8 mouse cellular contexts compared by ENCODE assay signal in the genomic region with DNA sequence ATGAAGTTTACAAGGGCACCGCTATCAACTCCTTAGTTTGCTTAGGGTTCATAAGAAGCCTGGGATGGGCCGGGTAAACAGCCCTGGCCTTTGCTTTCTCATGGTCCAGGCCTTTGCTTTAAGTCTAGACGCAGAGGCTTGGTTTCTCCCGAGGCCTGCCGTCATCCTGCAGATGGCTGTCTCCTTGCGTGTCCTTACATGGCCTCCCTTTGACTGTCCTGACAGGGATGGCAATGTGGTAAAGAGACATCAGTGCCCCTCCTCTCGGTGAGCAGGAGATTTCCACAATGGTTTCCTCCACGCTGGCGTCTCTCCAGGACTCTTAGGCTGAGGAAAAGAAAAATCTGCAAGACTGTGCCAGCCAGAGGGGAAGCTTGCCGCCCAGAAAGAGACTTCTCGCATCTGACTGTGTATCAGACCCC. TPM values are rescaled to one million over a fixed set of nuclear protein-coding genes. Genes with fewer than 3 reads are reported as not detected.
A peak's percentile ranks its signal among the peaks of the same experiment; 100 is the strongest.
DNase-seq lines count a peak whose midpoint lies in the region; ATAC-seq lines count a peak whose summit lies in the region.

No protein-coding gene starts in this region.

- H3K27me3 ChIP-seq in kidney, embryonic 14.5 days (ENCODE audit: control insufficient read depth, insufficient read depth, low read length), result no peaks in the 10 kb centered on the region
- no peaks in the 10 kb centered on the region for H3K27me3 ChIP-seq in forebrain, embryonic 12.5 days
- no peaks in the 10 kb centered on the region for H3K27me3 ChIP-seq in hindbrain, embryonic 14.5 days (ENCODE audit: control insufficient read depth, insufficient read depth, low read length)
- no peaks in the 10 kb centered on the region for H3K27me3 ChIP-seq in limb, embryonic 11.5 days (ENCODE audit: control insufficient read depth, insufficient read depth, low read length)
- no peaks in the 10 kb centered on the region for H3K27me3 ChIP-seq in neural tube, embryonic 15.5 days (replicated peaks)

- WGBS in kidney, embryonic 14.5 days, result 30% methylated on average over 11 of the region's 11 CpGs
- WGBS in forebrain, embryonic 12.5 days, result 41% methylated on average over 11 of the region's 11 CpGs
- WGBS in hindbrain, embryonic 14.5 days, result 28% methylated on average over 11 of the region's 11 CpGs
- WGBS in limb, embryonic 11.5 days, result 50% methylated on average over 11 of the region's 11 CpGs
- 20% methylated on average over 11 of the region's 11 CpGs for WGBS in neural tube, embryonic 15.5 days

- H3K4me3 ChIP-seq in kidney, embryonic 14.5 days (ENCODE audit: low read length), result no peak overlapping the region
- H3K4me3 ChIP-seq in forebrain, embryonic 12.5 days (replicated peaks), result no peak overlapping the region
- H3K4me3 ChIP-seq in hindbrain, embryonic 14.5 days (replicated peaks; ENCODE audit: low read length), result no peak overlapping the region
- H3K4me3 ChIP-seq in limb, embryonic 11.5 days (ENCODE audit: low read depth, low read length), result no peak overlapping the region
- no peak overlapping the region for H3K4me3 ChIP-seq in neural tube, embryonic 15.5 days (replicated peaks)

- ATAC-seq in kidney, embryonic 14.5 days (ENCODE audit: low FRiP score, low TSS enrichment), result no peak
- no peak for ATAC-seq in forebrain, embryonic 12.5 days (ENCODE audit: low FRiP score)
- ATAC-seq in hindbrain, embryonic 14.5 days (ENCODE audit: low FRiP score), result peak; percentile 34
- no peak for ATAC-seq in limb, embryonic 11.5 days (ENCODE audit: insufficient number of reproducible peaks, low FRiP score, low TSS enrichment, low read depth)
- ATAC-seq in neural tube, embryonic 15.5 days (ENCODE audit: low FRiP score), result no peak
- ATAC-seq in erythroblast, adult 5-6 weeks (replicated peaks; ENCODE audit: low FRiP score, poor library complexity, severe bottlenecking), result no peak
- no peak for ATAC-seq in megakaryocyte, adult 5-6 weeks (ENCODE audit: poor library complexity, severe bottlenecking)

- no peaks in the 10 kb centered on the region for H3K9me3 ChIP-seq in kidney, embryonic 14.5 days (ENCODE audit: control insufficient read depth, low read length)
- no peaks in the 10 kb centered on the region for H3K9me3 ChIP-seq in forebrain, embryonic 12.5 days
- no peaks in the 10 kb centered on the region for H3K9me3 ChIP-seq in hindbrain, embryonic 14.5 days (ENCODE audit: control insufficient read depth, low read length)
- H3K9me3 ChIP-seq in limb, embryonic 11.5 days (ENCODE audit: control insufficient read depth, low read length), result no peaks in the 10 kb centered on the region
- H3K9me3 ChIP-seq in neural tube, embryonic 15.5 days (replicated peaks), result no peaks in the 10 kb centered on the region

- peak overlapping the region; percentile 24 for H3K4me2 ChIP-seq in kidney, embryonic 14.5 days (replicated peaks; ENCODE audit: low read depth, low read length)
- peak overlapping the region; percentile 27 for H3K4me2 ChIP-seq in forebrain, embryonic 12.5 days
- H3K4me2 ChIP-seq in hindbrain, embryonic 14.5 days (replicated peaks), result peak overlapping the region; percentile 3; the same call in 1 of the 2 replicates
- H3K4me2 ChIP-seq in limb, embryonic 11.5 days (ENCODE audit: low read depth, severe bottlenecking), result no peak overlapping the region
- 0 out of 2 replicates have a peak overlapping the region, but pooled peaks have one; percentile 5 for H3K4me2 ChIP-seq in neural tube, embryonic 15.5 days

- no peaks in the 10 kb centered on the region; the same call in 1 of the 2 replicates for H3K36me3 ChIP-seq in kidney, embryonic 14.5 days (ENCODE audit: control insufficient read depth, insufficient read depth, low read length)
- H3K36me3 ChIP-seq in forebrain, embryonic 12.5 days (replicated peaks), result no peaks in the 10 kb centered on the region; the same call in 1 of the 2 replicates
- H3K36me3 ChIP-seq in hindbrain, embryonic 14.5 days (replicated peaks; ENCODE audit: control insufficient read depth, insufficient read depth), result no peaks in the 10 kb centered on the region
- no peaks in the 10 kb centered on the region; the same call in 1 of the 2 replicates for H3K36me3 ChIP-seq in limb, embryonic 11.5 days (ENCODE audit: control insufficient read depth, insufficient read depth, low read length)
- H3K36me3 ChIP-seq in neural tube, embryonic 15.5 days, result no peaks in the 10 kb centered on the region

- H3K27ac ChIP-seq in kidney, embryonic 14.5 days (ENCODE audit: low read depth, low read length), result peak overlapping the region; percentile 76
- peak overlapping the region; percentile 81 for H3K27ac ChIP-seq in forebrain, embryonic 12.5 days
- H3K27ac ChIP-seq in hindbrain, embryonic 14.5 days, result peak overlapping the region; percentile 68
- H3K27ac ChIP-seq in limb, embryonic 11.5 days (replicated peaks; ENCODE audit: low read depth, low read length), result peak overlapping the region; percentile 64
- H3K27ac ChIP-seq in neural tube, embryonic 15.5 days (replicated peaks), result peak overlapping the region; percentile 78

- H3K4me1 ChIP-seq in kidney, embryonic 14.5 days (ENCODE audit: control insufficient read depth, insufficient read depth, low read length), result peaks cover 76% of the 10 kb centered on the region
- peaks cover 85% of the 10 kb centered on the region for H3K4me1 ChIP-seq in forebrain, embryonic 12.5 days
- peaks cover 50% of the 10 kb centered on the region for H3K4me1 ChIP-seq in hindbrain, embryonic 14.5 days (replicated peaks; ENCODE audit: control insufficient read depth, insufficient read depth, low read length)
- H3K4me1 ChIP-seq in limb, embryonic 11.5 days (ENCODE audit: control insufficient read depth, insufficient read depth, low read length), result peaks cover 55% of the 10 kb centered on the region
- H3K4me1 ChIP-seq in neural tube, embryonic 15.5 days, result peaks cover 81% of the 10 kb centered on the region

- DNase-seq in kidney, adult 18-20 months, result no peak
- peak; percentile 73 for DNase-seq in hindbrain, embryonic 14.5 days (ENCODE audit: low spot score)
- DNase-seq in limb, embryonic 11.5 days (ENCODE audit: low spot score), result no peak

- peak overlapping the region; percentile 19; the same call in 1 of the 2 replicates for H3K9ac ChIP-seq in kidney, embryonic 14.5 days (ENCODE audit: low read depth, low read length)
- H3K9ac ChIP-seq in forebrain, embryonic 12.5 days, result no peak overlapping the region
- peak overlapping the region; percentile 25; the same call in 1 of the 2 replicates for H3K9ac ChIP-seq in hindbrain, embryonic 14.5 days
- H3K9ac ChIP-seq in limb, embryonic 11.5 days (ENCODE audit: low read length), result no peak overlapping the region
- no peak overlapping the region for H3K9ac ChIP-seq in neural tube, embryonic 15.5 days (replicated peaks)

RNA-seq across cellular contexts. Expression of gene Hunk, which starts 36.3 kb away (rescaled TPM):
- polyA plus RNA-seq in kidney, embryonic 14.5 days (2014; fragmentation: Nextera tagmentation; extraction: Ambion mirVana), result 10.3 and 16.6 TPM in 2 replicates
- 16.6 and 17.9 TPM in 2 replicates for polyA plus RNA-seq in forebrain, embryonic 12.5 days (2016; fragmentation: Nextera tagmentation; extraction: Ambion mirVana)
- polyA plus RNA-seq in hindbrain, embryonic 14.5 days (2014; fragmentation: Nextera tagmentation; extraction: Ambion mirVana), result 6.9 and 7.8 TPM in 2 replicates
- polyA plus RNA-seq in limb, embryonic 11.5 days (2014; fragmentation: Nextera tagmentation; extraction: Ambion mirVana), result 19.0 and 22.7 TPM in 2 replicates
- 5.1 and 6.1 TPM in 2 replicates for polyA plus RNA-seq in neural tube, embryonic 15.5 days (2015; fragmentation: Nextera tagmentation; extraction: Ambion mirVana)
- not detected in 2 replicates for total RNA-seq in erythroblast, adult 5-6 weeks (2015; ENCODE audit: low replicate concordance)
- 0.60 TPM in 1 of 2 replicates, not detected in the other for total RNA-seq in erythroblast, adult 5-6 weeks (2017; ENCODE audit: low replicate concordance)
- not detected in 2 replicates for total RNA-seq in megakaryocyte, adult 5-6 weeks (2015)
- 0.04 TPM in 1 of 2 replicates, not detected in the other for total RNA-seq in megakaryocyte, adult 5-6 weeks (2017)

Comparison
In these comparisons a context has a peak if more than half of its experiments do, and no peak if none do; other contexts are left out.
1. H3K9ac ChIP-seq: peak in kidney, embryonic 14.5 days (single experiment) and hindbrain, embryonic 14.5 days (single experiment); none in forebrain, embryonic 12.5 days (single experiment), limb, embryonic 11.5 days (single experiment) and neural tube, embryonic 15.5 days (single experiment).
2. Peak in every context shown above with its lines, with median percentiles within 50 percentile points of each other: H3K27ac ChIP-seq.